Mouse (Mus musculus) heart, postnatal 14 days (tissue): Measurements from ENCODE around the gene Zc3hav1. TPM values are rescaled to one million over a fixed set of nuclear protein-coding genes. Genes with fewer than 3 reads are reported as not detected.
"Not testable (repeated sequence)": the region's sequence is repeated elsewhere in the genome, so short reads cannot be mapped to it uniquely, and the experiment has no call there.

Source experiments
- DNase-seq, 2 experiments: peaks; one replicate each; pipeline ENCODE4 v3.0.0; 2021 to 2022
- intact Hi-C: fragments of 180-260 bp; cut with DNase I; formaldehyde crosslinking; loops from one replicate; pipeline ENCODE4 v1.15.1; 2025
- long read RNA-seq, 2 experiments: library from polyadenylated mRNA; stranded (forward); transcript quantifications; one replicate each; pipeline ENCODE4 v2.0.0; 2021
- total RNA-seq, 2 experiments: library from RNA; stranded (reverse); gene quantifications; 2 replicates each; pipeline ENCODE4 v1.2.3; 2021

The Zc3hav1 gene
- total RNA-seq, result 10 to 100 TPM; 16.9 to 18.8 TPM
- long read RNA-seq, experiment 1, partial matches to known transcripts, result 0 of 5 reads
- long read RNA-seq, experiment 1, other reads (novel, unspliced or antisense), result 1 of 5 reads
- long read RNA-seq, experiment 2, partial matches to known transcripts, result 0 of 1 reads
- long read RNA-seq, experiment 2, other reads (novel, unspliced or antisense), result 0 of 1 reads

DNA sequence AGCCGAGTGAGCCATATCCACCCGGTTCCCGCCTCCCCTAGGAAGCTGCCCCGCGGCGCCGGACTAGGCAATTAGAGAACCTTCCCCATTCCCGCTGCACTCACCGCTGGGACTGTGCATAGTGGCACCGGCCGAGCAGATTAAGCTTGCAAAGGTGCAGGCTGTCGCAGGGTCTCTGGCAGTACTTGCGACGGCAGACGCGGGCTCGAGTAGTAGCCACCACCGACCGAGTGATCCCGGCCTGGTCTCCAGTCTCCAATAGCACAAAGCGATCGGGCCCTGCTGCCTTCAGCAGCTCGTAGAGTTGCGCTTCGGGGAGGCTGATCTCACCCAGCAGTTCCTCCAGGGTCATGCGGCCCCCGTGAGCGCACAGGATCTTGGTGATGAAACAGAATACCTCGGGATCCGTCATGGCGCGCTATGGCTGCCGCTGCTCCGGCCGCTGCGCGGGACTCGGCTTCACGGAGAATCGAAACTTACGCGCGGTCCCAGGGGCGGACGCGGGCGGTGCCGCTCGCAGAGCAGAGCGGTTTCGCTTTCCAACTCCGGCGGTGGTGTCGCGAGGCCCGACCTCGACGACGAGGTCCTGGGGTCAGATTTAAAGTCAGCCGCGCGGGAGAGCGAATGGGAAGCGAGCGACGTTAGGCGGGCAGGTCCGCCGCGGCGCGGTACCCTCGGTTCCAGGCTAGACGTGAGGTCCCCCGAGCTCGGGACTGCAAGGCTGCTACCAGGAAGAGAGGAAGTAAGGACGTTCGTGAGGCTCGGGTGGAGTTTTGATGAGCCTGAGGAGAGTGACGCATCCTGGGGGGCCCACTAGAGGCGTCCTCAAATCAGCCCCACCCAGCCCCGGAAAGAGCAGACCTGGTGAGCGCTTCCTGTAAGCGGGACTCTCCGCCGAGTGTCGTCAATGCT, at the start of gene Zc3hav1:
Zc3hav1 (minus strand) TSS at position 793 of the 912 bp plus-strand sequence.
- peak; percentile 83 to 86 for DNase-seq
- intact Hi-C loops, result loop anchor here (2.0 kb wide), 1 partner anchor 79 kb away; the partner anchor contains the start of gene Ubn2

GRCm38 (mm10) chr6:38389671-38390070, 35.3 kb upstream of the Zc3hav1 start:
- intact Hi-C loops, result no loop called here
- peak in 1 of 2 experiments; percentile 21 for DNase-seq

DNA sequence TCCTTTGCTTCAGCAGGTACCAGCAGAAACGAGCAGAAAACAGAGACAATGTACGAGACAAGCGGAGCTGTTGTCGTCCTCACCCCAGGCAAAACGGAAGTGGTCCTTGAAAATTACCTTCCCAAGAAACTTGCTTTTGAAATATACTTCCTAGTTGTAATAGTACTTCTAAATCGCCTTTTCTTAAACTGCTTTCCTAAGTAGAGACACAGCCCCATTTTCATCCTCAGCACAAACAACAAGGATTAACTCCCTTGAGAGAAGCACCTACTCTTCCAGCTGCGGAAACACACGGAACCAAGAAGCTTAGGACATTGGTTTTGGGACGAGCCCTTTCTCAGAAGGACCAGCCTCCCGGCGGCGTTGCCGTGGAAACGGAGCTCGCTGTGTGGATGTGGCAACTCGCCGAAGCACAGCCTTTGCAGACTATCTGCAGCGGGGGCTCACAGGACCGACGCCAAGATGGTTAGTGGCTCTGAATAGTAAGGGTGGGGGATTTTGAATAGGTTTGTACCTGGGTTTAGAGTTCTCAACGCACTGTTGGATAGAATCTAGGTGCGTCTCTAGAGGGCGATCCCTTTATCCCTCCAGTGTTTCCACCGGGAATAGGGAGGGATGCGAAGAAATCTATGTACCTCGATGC, 26.8 kb upstream of the Zc3hav1 start, which contains the start of gene Ttc26:
Ttc26 (plus strand) TSS at position 341 of the 643 bp plus-strand sequence.
- intact Hi-C loops, result loop anchor here (2.0 kb wide), 1 partner anchor 52 kb away; the partner anchor contains the start of gene Ubn2
- peak; percentile 84 to 90 for DNase-seq

- no peak for DNase-seq
Measured at GRCm38 (mm10) chr6:38380764-38381128, 26.3 kb upstream of the Zc3hav1 start.

DNA sequence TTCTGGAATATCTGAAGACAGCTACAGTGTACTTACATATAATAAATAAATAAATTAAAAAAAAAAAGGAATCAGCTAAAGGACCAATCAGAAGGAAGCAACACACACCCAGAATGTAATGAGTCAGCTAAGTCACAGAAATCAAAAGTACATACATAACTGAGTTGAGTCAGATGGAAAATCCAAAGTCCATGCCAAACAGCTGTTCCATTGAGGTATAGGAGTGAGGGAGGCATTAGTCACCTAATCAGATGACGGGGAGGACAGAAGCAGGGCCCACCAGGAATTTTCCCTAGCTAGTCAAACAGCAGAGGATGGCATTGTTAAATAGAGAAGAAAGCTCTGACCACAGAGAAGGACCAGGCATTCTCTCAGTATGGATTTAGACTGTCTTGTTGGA, 19.9 kb upstream of the Zc3hav1 start:
- intact Hi-C loops, result no loop called here
- DNase-seq, result no peak

More at GRCm38 (mm10) chr6:38380764-38381128, 26.3 kb upstream of the Zc3hav1 start:
- intact Hi-C loops, result loop anchor here (2.0 kb wide), 1 partner anchor 52 kb away; the partner anchor contains the start of gene Ubn2

GRCm38 (mm10) chr6:38369945-38370344, 15.5 kb upstream of the Zc3hav1 start:
- intact Hi-C loops, result no loop called here
- no peak for DNase-seq

- no peak for DNase-seq
- intact Hi-C loops, result no loop called here
Measured at GRCm38 (mm10) chr6:38364121-38364520, 9.7 kb upstream of the Zc3hav1 start.

- DNase-seq, result no peak
- intact Hi-C loops, result no loop called here
Measured at GRCm38 (mm10) chr6:38363370-38363769, 9.0 kb upstream of the Zc3hav1 start.

DNA sequence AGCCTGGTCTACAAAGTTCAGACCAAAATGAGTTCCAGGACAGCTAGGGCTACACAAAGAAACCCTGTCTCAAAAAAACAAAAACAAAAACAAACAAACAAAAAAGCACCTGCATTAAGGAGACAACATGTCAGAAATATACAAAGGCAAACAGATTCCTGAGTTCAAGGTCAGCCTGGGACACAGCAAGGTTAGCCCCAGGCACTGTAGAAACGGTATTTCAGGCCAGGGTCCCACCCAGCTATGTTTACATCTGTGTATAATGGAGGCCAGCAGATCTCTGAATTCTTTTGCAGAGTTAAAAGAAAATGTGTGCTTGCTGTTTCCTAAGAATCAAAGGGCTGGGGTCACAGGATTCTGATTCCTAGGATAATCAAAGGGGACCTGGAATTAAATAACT, 7.5 kb upstream of the Zc3hav1 start:
- DNase-seq, result no peak
- intact Hi-C loops, result no loop called here

DNA sequence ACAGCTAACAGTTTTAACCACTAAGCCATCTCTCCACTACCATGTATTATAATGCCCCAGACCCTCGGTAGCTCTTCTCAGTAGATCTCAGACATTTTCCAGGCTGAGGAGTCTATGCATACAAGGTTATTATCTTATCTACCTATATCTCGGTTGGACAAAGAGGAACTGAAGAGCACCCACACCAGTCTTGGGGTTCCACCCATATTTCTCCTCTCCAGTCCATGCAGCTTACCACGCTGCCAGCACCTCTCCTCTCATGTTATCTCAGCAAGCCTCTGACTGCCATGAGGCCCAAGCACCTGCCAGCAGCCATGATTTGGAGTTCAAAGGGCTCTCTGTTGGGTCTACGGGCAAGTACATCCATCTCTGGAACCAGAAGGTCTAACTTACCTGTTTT, 6.7 kb upstream of the Zc3hav1 start:
- intact Hi-C loops, result no loop called here

DNA sequence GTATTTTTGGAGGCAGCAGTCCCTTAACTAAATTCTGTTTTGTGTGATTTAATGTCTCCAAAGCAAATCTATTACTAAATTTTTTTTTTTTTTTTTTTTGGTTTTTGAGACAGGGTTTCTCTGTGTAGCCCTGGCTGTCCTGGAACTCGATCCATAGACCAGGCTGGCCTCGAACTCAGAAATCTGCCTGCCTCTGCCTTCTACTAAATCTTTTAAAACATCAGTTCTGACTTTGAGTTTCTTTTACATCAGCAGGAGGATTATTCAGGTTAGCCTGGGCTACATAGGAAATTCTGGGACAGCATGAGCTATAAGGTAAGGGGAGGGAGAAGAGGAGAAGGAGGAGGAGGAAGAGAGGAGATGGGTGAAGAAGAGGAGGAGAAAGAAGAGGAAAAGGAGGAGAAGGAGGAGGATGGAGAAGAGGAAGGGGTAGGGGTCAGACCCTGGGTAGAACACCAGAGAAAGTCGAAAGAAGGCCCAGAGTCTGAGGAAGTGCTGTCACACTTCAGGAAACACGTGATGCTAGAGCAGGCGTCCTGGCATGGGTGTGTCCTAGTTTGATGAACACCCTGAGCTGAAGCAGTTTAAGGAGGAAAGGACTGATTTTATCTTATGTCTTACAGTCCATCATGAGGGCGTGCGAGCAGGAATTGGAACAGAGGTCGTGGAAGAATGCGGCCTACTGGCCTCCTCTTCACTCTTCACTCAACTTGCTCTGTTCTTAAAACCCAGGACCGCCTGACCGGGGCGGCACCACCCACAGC, 5.5 kb upstream of the Zc3hav1 start:
- intact Hi-C loops, result no loop called here
- DNase-seq, result no peak

More for the DNA sequence above, 6.7 kb upstream of the Zc3hav1 start:
- DNase-seq, result no peak

- intact Hi-C loops, result not testable (repeated sequence)
Measured at GRCm38 (mm10) chr6:38359044-38359735, 4.8 kb upstream of the Zc3hav1 start.

GRCm38 (mm10) chr6:38358253-38359027, 4.0 kb upstream of the Zc3hav1 start:
- no peak for DNase-seq
- intact Hi-C loops, result no loop called here

More at GRCm38 (mm10) chr6:38359044-38359735, 4.8 kb upstream of the Zc3hav1 start:
- not testable (repeated sequence) for DNase-seq

DNA sequence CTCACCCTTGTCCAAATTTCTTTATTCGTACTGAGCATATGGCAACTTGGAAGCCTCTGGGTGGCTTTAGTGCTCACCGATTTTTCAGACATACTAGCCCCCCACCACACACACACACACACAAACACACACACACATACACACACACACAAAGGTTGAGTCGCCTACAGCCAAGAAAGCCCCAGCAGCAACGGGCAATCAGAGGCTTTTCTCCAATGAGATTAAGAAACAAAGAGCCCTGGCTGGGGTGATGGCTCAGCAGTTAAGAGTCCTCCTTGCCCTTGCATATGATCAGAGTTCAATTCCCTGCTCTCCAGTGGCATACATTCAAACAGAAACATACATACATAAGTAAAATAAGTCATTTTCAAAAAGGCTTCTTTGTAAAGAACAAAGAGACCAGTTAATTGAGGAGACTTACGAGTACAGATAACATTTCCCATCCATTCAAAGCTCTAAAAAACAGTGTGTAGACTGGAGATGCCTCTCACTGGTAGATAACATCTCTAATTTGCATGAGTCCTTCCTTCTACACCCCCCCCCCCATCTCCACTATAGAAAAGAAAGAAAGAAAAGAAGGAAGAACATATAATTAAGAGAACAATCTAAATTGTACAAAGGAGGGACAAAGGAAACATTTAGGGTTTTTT, 3.3 kb upstream of the Zc3hav1 start:
- DNase-seq, result no peak
- intact Hi-C loops, result no loop called here

GRCm38 (mm10) chr6:38356661-38357433, 2.4 kb upstream of the Zc3hav1 start:
- intact Hi-C loops, DNase-seq: not testable (repeated sequence)

DNA sequence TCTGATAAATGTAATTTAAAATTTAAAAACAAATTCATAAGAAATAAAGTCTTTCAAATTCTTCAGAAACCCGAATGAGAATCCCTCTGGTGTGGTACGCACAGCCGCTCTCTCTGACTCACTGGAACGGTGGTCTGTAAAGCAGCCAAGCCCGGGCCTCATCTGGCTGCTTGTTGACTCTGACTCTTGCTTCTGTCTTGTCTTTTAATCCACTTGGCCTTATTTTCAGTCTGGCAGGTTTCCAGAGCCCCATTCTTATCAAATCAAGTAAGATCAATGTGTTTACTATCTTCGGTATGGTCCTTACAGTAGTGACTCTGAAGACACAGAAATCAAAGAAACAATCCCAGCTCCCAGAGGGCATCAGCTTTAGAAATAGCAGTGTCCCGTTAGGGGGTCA, 1.5 kb upstream of the Zc3hav1 start:
- no peak for DNase-seq
- intact Hi-C loops, result loop anchor here (2.0 kb wide), 1 partner anchor 77 kb away; the partner anchor contains the start of gene Ubn2

DNA sequence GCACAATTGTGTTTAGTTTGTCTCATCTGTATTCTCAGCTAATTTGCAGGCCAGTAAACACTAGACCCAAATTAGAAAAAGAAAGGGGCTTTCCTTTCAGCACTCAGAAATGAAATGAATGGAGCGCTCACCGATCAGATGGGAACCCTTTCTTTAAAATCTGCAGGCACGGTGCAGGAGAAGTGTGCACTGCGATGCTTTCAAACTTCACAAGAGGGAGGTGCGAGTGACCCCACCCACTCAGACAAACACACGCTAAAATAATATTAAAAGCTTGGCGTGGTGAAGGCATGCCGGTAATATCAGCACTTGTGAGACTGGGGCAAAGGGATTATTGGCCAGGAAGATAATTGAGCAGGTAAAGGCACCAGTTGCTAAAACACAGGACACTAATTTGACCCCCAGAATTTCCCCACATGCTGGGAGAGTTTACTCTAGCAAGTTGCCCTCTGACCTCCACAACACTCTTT, 986 bp upstream of the Zc3hav1 start:
- no peak for DNase-seq
- intact Hi-C loops, result loop anchor here (2.0 kb wide), 1 partner anchor 77 kb away; the partner anchor contains the start of gene Ubn2
